Mouse (Mus musculus): ENCODE data around the gene Castor1. TPM values are rescaled to one million over a fixed set of nuclear protein-coding genes. Genes with fewer than 3 reads are reported as not detected.
A peak's percentile ranks its signal among the peaks of the same experiment; 100 is the strongest.

The Castor1 gene
- polyA plus RNA-seq, 1 experiment from 2014 or later: 4.6 TPM

GRCm38 (mm10) chr11:4207655-4208054, 10.4 kb upstream of the Castor1 start:
- no peak for ATAC-seq (ENCODE audit: extremely low read depth, insufficient number of reproducible peaks, low FRiP score, low TSS enrichment)
- no peak overlapping the region for H3K4me2 ChIP-seq
- H3K4me3 ChIP-seq: no peak overlapping the region
- no peak overlapping the region for H3K27ac ChIP-seq (replicated peaks)
- no peak overlapping the region for H3K9ac ChIP-seq
- no peaks in the 10 kb centered on the region for H3K27me3 ChIP-seq (replicated peaks)
- H3K4me1 ChIP-seq: peaks cover 31% of the 10 kb centered on the region
- WGBS: 85% methylated on average over 9 of the region's 9 CpGs
- H3K9me3 ChIP-seq: no peaks in the 10 kb centered on the region
- H3K36me3 ChIP-seq: peaks cover 58% of the 10 kb centered on the region

GRCm38 (mm10) chr11:4209556-4209955, 8.5 kb upstream of the Castor1 start:
- 74% methylated on average over 5 of the region's 5 CpGs for WGBS
- H3K4me2 ChIP-seq: no peak overlapping the region
- no peak for ATAC-seq (ENCODE audit: extremely low read depth, insufficient number of reproducible peaks, low FRiP score, low TSS enrichment)
- H3K27ac ChIP-seq (replicated peaks): no peak overlapping the region
- H3K9me3 ChIP-seq: no peaks in the 10 kb centered on the region
- H3K36me3 ChIP-seq: peaks cover 77% of the 10 kb centered on the region
- H3K27me3 ChIP-seq (replicated peaks): no peaks in the 10 kb centered on the region
- no peak overlapping the region for H3K9ac ChIP-seq
- no peak overlapping the region for H3K4me3 ChIP-seq
- H3K4me1 ChIP-seq: peaks cover 15% of the 10 kb centered on the region

GRCm38 (mm10) chr11:4210786-4211185, 7.2 kb upstream of the Castor1 start:
- Histone ChIP-seq H3K9ac (no peak overlapping the region), H3K9me3 (no peaks in the 10 kb centered on the region), H3K36me3 (peaks cover 89% of the 10 kb centered on the region), H3K4me2 (no peak overlapping the region), H3K27me3 (replicated peaks) (no peaks in the 10 kb centered on the region), H3K27ac (replicated peaks) (no peak overlapping the region), H3K4me1 (peaks cover 9% of the 10 kb centered on the region), H3K4me3 (no peak overlapping the region)
- ATAC-seq (ENCODE audit: extremely low read depth, insufficient number of reproducible peaks, low FRiP score, low TSS enrichment): no peak
- 74% methylated on average over 1 of the region's 1 CpGs for WGBS

- WGBS: 75% methylated on average over 10 of the region's 10 CpGs
These were observed 4.9 kb upstream of the Castor1 start for GRCm38 (mm10) chr11:4213107-4213506.

GRCm38 (mm10) chr11:4214572-4214971, 3.5 kb upstream of the Castor1 start:
- no peak overlapping the region for H3K4me2 ChIP-seq
- no peak for ATAC-seq (ENCODE audit: extremely low read depth, insufficient number of reproducible peaks, low FRiP score, low TSS enrichment)
- peaks cover 56% of the 10 kb centered on the region for H3K36me3 ChIP-seq
- WGBS: 84% methylated on average over 14 of the region's 14 CpGs
- H3K9me3 ChIP-seq: no peaks in the 10 kb centered on the region
- H3K9ac ChIP-seq: no peak overlapping the region
- H3K4me1 ChIP-seq: peaks cover 32% of the 10 kb centered on the region
- no peak overlapping the region for H3K4me3 ChIP-seq
- peaks cover 20% of the 10 kb centered on the region for H3K27me3 ChIP-seq (replicated peaks)
- H3K27ac ChIP-seq (replicated peaks): no peak overlapping the region

More at GRCm38 (mm10) chr11:4213107-4213506, 4.9 kb upstream of the Castor1 start:
- no peak overlapping the region for H3K4me2 ChIP-seq
- ATAC-seq (ENCODE audit: extremely low read depth, insufficient number of reproducible peaks, low FRiP score, low TSS enrichment): no peak
- peaks cover 71% of the 10 kb centered on the region for H3K36me3 ChIP-seq
- peaks cover 19% of the 10 kb centered on the region for H3K4me1 ChIP-seq
- no peak overlapping the region for H3K4me3 ChIP-seq
- no peak overlapping the region for H3K27ac ChIP-seq (replicated peaks)
- H3K27me3 ChIP-seq (replicated peaks): peaks cover 7% of the 10 kb centered on the region; the same call in 1 of the 2 replicates
- H3K9ac ChIP-seq: no peak overlapping the region
- no peaks in the 10 kb centered on the region for H3K9me3 ChIP-seq

- WGBS: 64% methylated on average over 10 of the region's 10 CpGs
- Histone ChIP-seq H3K27me3 (replicated peaks) (peaks cover 22% of the 10 kb centered on the region), H3K4me1 (peaks cover 32% of the 10 kb centered on the region), H3K9ac (no peak overlapping the region), H3K27ac (replicated peaks) (no peak overlapping the region), H3K4me3 (no peak overlapping the region), H3K36me3 (peaks cover 51% of the 10 kb centered on the region), H3K9me3 (no peaks in the 10 kb centered on the region), H3K4me2 (no peak overlapping the region)
- no peak for ATAC-seq (ENCODE audit: extremely low read depth, insufficient number of reproducible peaks, low FRiP score, low TSS enrichment)
These were observed 3.0 kb upstream of the Castor1 start for GRCm38 (mm10) chr11:4215061-4215460.

- Histone ChIP-seq H3K9me3 (no peaks in the 10 kb centered on the region), H3K4me2 (no peak overlapping the region), H3K27me3 (replicated peaks) (peaks cover 26% of the 10 kb centered on the region), H3K9ac (peak overlapping the region; percentile 41; the same call in 1 of the 2 replicates), H3K27ac (replicated peaks) (peak overlapping the region; percentile 72), H3K4me3 (no peak overlapping the region), H3K4me1 (peaks cover 32% of the 10 kb centered on the region), H3K36me3 (peaks cover 41% of the 10 kb centered on the region)
- 72% methylated on average over 9 of the region's 9 CpGs for WGBS
- ATAC-seq (ENCODE audit: extremely low read depth, insufficient number of reproducible peaks, low FRiP score, low TSS enrichment): no peak
These were observed 1.6 kb upstream of the Castor1 start for GRCm38 (mm10) chr11:4216248-4217000.

GRCm38 (mm10) chr11:4218637-4219036, 612 bp downstream of the Castor1 start:
- peaks cover 21% of the 10 kb centered on the region for H3K36me3 ChIP-seq
- peak overlapping the region; percentile 15; the same call in 1 of the 2 replicates for H3K27ac ChIP-seq (replicated peaks)
- H3K4me2 ChIP-seq: peak overlapping the region; percentile 92
- H3K9me3 ChIP-seq: no peaks in the 10 kb centered on the region
- WGBS: 8% methylated on average over 6 of the region's 6 CpGs
- no peak for ATAC-seq (ENCODE audit: extremely low read depth, insufficient number of reproducible peaks, low FRiP score, low TSS enrichment)
- H3K9ac ChIP-seq: peak overlapping the region; percentile 83
- H3K27me3 ChIP-seq (replicated peaks): peaks cover 35% of the 10 kb centered on the region
- peaks cover 35% of the 10 kb centered on the region for H3K4me1 ChIP-seq
- peak overlapping the region; percentile 60 for H3K4me3 ChIP-seq

GRCm38 (mm10) chr11:4219317-4219751, 1.3 kb downstream of the Castor1 start:
- Histone ChIP-seq H3K27ac (replicated peaks) (0 out of 2 replicates have a peak overlapping the region, but pooled peaks have one; percentile 15), H3K27me3 (replicated peaks) (peaks cover 35% of the 10 kb centered on the region), H3K4me2 (peak overlapping the region; percentile 92), H3K36me3 (peaks cover 14% of the 10 kb centered on the region), H3K9ac (peak overlapping the region; percentile 83; the same call in 1 of the 2 replicates), H3K9me3 (no peaks in the 10 kb centered on the region), H3K4me1 (peaks cover 37% of the 10 kb centered on the region), H3K4me3 (peak overlapping the region; percentile 60; the same call in 1 of the 2 replicates)
- no peak for ATAC-seq (ENCODE audit: extremely low read depth, insufficient number of reproducible peaks, low FRiP score, low TSS enrichment)
- 16% methylated on average over 2 of the region's 2 CpGs for WGBS

GRCm38 (mm10) chr11:4219908-4220307, 1.9 kb downstream of the Castor1 start:
- Histone ChIP-seq H3K4me2 (no peak overlapping the region), H3K36me3 (peaks cover 8% of the 10 kb centered on the region), H3K4me3 (no peak overlapping the region), H3K27ac (replicated peaks) (no peak overlapping the region), H3K9ac (no peak overlapping the region), H3K4me1 (peaks cover 37% of the 10 kb centered on the region), H3K27me3 (replicated peaks) (peaks cover 35% of the 10 kb centered on the region), H3K9me3 (no peaks in the 10 kb centered on the region)
- 54% methylated on average over 9 of the region's 9 CpGs for WGBS
- no peak for ATAC-seq (ENCODE audit: extremely low read depth, insufficient number of reproducible peaks, low FRiP score, low TSS enrichment)

GRCm38 (mm10) chr11:4220443-4221400, 2.7 kb downstream of the Castor1 start:
- no peak for ATAC-seq (ENCODE audit: extremely low read depth, insufficient number of reproducible peaks, low FRiP score, low TSS enrichment)
- WGBS: 45% methylated on average over 28 of the region's 28 CpGs

More at GRCm38 (mm10) chr11:4220443-4221400, 2.7 kb downstream of the Castor1 start:
- H3K36me3 ChIP-seq: no peaks in the 10 kb centered on the region
- H3K9me3 ChIP-seq: no peaks in the 10 kb centered on the region
- H3K9ac ChIP-seq: no peak overlapping the region
- H3K4me2 ChIP-seq: no peak overlapping the region
- H3K27me3 ChIP-seq (replicated peaks): peaks cover 38% of the 10 kb centered on the region
- H3K4me1 ChIP-seq: peaks cover 34% of the 10 kb centered on the region
- no peak overlapping the region for H3K27ac ChIP-seq (replicated peaks)
- no peak overlapping the region for H3K4me3 ChIP-seq

Measured in heart, embryonic 13.5 days (tissue).